Mouse (Mus musculus) G1E (cell line): Measurements from ENCODE around the gene Lin7c.

Source experiments
- CTCF ChIP-seq: IDR thresholded peaks from 2 replicates; pipeline ENCODE4 v1.5.1; 2012; ENCODE audit warnings: low read depth, low read length, inconsistent platforms, mixed read lengths
- GATA2 ChIP-seq: IDR thresholded peaks from 2 replicates; pipeline ENCODE4 v1.6.1; 2012; ENCODE audit warnings: low read depth, low read length, inconsistent platforms, borderline replicate concordance
- POLR2AphosphoS5 ChIP-seq: IDR thresholded peaks from 2 replicates; pipeline ENCODE4 v1.6.1; 2012; ENCODE audit warnings: low read depth, low read length, inconsistent platforms; ENCODE audit not compliant: insufficient replicate concordance

DNA sequence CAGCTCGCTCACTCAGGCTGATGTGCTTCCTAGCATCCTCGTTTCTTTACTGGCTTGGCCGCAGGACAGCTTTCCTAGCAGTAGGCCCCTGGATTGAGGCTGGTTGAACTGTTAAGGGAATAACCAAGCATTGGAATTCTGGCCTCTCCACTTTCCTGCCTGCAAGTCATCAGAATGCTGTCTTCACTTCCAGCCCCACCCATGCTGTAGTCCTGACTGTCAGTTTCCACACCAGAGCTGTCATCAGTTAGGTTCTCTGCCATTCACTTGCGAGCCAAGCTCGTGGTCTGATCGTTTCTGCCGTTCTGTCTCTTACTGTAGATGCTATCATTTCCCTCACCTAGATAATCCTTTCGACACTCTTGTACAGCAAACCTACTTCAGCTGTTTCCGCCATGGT, 54.3 kb downstream of the Lin7c start:
- TF ChIP-seq CTCF (no peak), POLR2AphosphoS5 (no peak), GATA2 (no peak)
